Mouse (Mus musculus) natural killer cell, adult 2 months (primary cell): ENCODE data around the gene Btbd3.

Experiments
- DNase-seq, 2 experiments: peaks; one replicate each; pipeline ENCODE4 v3.0.0; 2022; ENCODE audit warnings: low spot score in 2 of 2

Gene Btbd3

DNA sequence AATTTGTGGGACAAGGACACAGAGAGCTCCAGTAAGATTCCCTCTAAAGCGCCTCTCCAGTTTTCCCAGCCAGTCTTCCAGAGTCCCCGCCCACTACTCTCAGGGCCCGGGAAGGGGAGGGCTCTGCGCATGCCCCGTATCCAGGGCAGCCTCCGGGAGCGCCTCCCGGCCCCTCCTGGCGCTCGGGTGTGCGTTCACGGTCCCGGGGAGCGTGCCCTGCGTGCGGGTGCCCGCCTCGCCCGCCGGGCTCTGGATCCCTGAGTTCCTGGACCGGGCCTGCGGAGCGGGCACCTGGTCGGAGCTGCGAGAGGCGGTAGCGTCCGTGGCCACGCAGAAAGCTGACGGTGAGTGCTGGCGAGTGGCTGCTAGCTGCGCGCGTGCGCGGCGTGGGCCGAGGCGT lies at the start of gene Btbd3:
Gene Btbd3 (plus strand): TSS at position 155 of the 400 bp plus-strand sequence.
- DNase-seq: peak; percentile 12 to 14

DNA sequence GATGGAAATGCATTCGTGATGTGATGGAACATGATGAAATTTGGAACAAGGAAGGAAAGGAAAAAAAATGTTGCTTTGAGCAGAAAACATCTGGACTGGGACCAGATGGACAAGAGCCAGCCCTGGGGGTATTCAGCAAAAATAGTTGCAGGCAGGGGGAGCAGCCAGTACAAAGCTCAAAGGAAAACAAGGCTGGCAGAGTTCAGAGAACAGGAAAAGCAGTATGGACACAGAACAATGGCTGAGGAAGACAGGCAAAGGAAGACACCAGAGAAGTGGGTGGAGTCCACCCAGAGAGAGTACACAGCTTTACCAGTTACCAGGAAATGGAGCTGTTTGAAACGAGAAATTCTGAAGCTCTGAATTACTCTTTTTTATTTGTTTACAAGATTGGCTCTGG lies 40.8 kb upstream of the Btbd3 start:
- DNase-seq: no peak

DNA sequence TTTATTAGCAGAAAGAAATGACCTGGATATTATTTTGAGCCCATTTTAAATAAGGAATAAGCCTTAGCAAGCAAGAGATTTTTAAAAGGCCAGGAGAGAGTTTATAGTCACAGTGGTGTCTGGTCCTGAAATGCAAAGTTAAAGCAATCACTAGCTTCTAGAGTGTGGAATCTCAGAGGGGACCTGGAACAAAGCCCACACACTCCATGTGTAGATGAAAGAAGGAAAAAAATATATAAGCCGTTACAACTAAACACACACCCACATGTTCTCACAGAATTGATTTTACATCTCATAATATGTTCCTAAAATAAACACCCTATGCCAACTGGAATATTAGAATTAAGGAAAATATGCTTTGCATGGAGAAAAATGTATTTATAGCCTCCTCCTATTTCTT lies 36.1 kb upstream of the Btbd3 start:
- no peak for DNase-seq

DNA sequence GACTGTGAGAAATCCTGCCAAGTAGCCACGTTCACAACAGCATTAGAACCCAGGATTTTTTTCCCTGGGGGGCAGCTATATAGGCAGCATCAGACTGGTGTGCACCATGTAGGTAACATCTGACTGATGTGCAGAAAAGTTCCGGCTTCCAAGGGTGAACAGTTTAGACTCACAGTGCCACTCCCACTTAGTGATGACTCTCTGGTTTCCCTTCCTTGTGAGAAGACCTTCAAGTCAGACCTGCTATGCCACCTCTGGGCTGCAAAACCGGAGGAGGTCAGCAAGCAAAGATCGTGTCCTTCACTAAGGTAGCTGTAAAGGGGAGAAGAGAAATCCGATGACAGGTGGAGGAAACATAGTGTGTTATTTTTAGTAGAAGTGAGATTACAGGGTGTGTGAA lies 24.1 kb upstream of the Btbd3 start:
- DNase-seq: no peak

DNA sequence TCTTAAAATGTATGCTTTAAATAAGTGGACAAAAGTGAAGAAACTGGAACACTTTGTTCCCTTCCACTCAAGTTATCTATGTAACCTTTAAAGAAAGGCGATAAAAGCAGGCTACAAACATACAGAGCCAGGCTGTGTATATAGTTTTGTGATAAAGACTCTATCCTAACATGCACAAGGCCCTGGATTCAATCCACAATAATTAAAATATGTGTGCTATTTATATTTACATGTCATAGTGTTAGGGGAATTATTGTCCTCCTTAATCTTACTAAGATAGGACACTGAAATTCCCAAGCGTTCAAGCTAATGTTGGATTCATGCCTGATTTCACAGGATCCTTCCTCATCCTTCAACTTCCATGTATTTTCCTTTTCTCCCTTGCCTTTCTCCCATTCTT lies 20.2 kb upstream of the Btbd3 start:
- no peak for DNase-seq

DNA sequence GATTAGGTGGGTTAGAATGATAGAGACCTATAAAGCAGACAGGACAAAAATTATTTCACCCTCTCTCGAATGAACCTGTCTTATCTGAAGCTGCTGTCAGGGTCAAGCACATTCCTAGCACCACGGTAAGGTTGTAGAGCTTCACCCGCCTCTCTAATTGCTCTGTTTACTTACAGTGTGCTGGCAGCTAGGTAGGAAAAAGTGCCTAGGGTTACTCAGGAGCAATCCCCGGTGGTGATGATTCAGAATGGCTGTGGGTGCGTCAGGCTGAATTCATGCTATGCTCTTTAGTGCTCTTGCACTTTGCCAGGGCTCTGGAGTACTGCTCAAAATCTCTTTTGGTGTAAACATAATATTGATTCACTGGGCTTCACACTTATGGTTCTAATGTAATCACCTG lies 13.9 kb upstream of the Btbd3 start:
- no peak for DNase-seq

DNA sequence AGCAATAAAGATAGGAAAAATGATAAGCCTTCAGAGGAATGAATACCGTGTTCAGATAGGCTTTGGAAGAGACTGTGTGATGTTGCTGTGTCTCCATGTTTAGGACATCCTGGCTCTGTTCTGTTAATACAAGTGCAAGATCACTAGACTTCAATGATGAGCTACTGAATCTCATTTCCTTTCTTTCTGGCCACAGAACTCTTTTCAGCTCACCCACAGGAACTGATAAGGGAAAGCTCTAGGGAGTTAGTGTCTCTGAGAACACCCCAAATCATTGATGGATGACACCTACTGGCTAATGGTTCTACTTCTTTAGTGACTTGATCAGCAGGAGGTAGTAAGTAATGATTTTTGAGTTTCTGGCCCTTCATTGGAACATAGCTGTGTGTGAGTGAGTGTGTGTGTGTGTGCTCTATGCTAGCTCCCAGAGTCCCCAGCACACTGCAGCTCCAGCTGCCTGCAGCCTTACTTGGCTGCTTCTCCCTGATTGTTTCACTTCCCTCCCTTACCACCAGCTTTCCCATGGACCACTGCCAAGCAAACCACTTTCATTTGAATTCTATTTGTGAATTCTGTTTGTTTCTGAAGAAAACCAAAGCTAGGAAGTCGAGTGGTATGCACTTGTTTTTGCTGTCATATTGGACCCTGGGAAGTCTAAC lies 10.6 kb upstream of the Btbd3 start:
- no peak for DNase-seq

DNA sequence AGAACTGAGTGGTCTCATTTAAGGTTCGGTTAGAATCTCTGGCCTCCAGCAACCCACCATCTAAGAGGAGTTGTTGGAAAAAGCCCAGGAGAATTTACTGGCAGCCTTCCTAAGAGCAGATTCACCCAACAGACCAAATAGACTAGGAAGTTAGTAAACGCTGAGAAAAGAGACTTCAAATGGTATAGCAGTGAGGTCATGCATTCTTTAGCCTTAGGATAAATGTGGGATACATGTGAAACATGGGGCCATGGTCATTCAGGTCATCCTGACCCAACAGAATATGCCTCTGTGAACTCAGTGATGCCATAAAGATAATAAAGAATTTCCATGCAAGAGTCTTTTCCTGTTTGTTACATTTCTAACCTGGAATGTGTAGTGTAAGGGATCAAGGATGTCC lies 8.4 kb upstream of the Btbd3 start:
- no peak for DNase-seq

DNA sequence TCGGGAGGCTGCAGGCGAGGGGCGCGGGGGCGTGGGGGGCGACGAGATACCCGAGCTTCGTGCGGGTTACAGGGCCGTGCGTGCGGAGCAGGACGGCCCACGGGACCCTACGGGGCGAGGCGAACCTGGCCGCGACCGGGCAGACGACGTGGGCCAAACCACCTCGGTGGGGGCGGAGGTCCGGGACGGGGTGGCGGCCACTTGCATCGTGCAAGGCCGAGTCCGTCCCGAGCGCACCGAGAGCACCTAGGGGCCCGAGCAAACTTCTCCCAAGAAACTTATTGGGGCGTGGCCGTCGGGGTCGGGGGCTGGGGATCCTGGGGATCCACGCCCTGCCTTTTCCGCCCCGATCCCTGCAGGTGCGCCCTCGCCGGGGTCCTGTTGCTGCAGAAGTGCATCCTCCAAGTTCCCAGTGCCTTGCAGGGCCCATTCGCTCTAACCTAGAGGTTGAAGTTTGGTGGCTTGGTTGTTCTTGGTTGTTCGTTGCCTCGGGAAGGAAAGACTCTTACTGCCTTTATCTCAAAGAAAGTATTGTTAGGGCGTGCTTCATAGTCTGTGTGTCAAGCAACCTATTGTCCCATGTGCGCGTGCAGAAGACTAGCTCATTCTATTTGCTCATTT lies 596 bp downstream of the Btbd3 start:
- DNase-seq: no peak

DNA sequence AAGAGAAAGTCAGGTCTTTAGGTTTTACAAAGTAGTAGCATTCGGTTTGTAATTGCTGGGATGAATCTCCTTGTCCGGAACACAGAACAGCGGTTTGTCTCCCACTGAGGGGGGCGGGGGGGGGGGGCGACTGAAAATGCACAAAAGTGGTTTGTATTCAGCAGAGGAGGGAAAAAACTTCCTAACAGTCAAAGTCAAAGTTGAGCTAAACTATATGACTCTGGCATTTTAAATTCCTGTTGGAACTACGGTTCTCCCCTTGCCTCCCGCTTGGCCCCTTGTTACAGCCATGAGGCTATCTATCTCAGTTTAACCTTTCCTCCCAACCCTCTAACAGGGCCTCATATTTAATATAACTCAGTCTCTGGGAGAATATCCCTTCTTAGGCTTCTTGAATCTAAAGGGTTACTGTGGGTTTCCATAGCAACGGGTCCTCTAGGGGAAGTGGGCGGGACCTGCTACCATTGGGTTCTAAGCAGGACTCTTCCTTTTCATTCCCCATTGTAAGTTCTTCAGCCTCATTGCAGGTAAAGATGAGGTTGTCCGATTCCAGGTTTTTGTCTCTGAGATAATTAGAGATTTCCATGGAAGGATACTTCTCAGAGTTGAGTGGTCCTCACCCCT lies 1.4 kb downstream of the Btbd3 start:
- peak; percentile 17 to 46 for DNase-seq

DNA sequence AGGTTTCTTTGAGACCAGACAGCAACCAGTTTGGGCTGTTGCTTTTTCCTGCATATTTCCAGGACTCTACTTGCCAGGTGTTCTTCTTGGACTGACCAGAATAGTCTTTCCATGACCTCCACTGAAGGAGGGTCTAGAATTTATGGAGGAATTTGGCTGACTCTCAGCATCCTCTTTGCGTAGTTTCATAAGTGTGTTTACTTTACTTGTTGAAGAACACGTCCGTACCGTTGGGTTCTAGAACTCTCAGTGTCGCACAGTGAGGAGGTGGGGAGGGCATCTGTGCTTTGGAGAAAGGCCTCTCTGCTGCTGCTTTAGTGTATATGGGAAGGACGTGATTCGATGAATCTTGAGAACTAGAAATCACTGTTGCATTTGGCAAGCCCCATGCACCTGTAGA lies 4.8 kb downstream of the Btbd3 start:
- no peak for DNase-seq

DNA sequence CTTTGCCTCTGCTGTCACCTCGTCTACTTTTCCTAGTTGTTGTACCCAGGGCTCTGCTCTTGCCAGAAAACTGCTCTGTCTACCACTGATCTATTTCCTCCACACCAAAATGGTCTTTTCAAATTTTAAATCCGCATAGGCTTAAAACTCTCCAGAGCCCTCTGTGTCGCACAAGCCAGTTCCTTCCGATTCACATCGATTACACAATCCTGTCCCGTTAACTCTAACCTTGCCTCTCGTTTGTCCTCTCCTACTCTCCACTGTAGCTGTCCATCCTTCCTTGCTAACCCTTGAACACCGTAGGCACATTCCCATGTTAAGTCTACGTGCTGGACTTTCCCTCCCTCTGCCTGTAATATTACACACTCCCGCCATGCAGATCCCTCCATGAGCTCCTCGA lies 6.5 kb downstream of the Btbd3 start:
- DNase-seq: no peak

DNA sequence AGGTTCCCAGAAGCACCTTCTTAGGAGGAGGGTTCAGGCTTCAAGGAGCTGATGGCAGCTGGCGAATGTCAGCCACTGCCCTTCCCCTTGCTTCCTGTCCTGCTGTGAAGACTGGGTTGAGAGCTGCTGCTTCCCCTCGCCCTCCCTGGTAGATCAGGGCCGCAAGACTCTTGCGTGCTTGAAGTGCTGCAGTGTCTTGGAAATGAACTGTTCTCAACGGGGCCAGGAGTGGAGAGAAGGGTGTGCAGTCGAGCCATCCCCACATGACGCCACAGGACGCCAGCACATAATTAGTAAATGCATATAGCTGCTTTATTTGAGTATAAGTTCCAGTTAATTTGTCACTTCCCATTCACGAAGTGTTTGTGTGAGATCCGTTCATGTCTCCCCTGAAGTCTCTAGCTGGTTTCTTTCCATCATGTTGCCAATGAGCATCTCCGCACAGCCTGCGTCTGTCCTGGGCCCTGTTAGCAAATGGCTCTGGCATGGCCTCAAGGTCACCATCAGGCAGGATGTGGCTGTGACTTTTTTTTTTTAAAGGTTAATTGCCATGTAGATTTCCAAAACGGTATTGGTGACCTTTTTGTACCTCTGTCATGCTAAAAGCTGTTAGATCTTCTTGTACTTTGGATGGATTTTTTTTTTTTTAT lies 9.1 kb downstream of the Btbd3 start:
- peak; percentile 13 to 28 for DNase-seq

DNA sequence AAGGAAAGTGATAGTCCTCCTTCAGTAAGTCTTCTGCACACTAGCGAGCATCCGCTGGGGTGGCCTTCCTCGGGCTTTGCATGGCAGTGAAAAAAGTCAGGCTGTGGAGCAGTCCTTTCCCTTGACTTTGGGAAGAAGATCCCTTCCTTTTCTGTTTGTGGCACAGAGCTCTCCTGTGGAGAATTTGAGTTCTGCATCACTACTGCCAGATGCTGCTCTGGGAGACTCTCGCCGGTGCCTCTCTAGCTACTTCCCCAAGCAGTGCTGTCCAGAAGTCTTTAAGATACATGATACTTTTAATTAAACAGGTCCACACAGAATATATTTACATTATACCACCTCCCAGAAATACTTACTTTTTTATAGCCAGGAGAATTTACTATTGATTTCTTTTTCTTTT lies 10.3 kb downstream of the Btbd3 start:
- DNase-seq: no peak

DNA sequence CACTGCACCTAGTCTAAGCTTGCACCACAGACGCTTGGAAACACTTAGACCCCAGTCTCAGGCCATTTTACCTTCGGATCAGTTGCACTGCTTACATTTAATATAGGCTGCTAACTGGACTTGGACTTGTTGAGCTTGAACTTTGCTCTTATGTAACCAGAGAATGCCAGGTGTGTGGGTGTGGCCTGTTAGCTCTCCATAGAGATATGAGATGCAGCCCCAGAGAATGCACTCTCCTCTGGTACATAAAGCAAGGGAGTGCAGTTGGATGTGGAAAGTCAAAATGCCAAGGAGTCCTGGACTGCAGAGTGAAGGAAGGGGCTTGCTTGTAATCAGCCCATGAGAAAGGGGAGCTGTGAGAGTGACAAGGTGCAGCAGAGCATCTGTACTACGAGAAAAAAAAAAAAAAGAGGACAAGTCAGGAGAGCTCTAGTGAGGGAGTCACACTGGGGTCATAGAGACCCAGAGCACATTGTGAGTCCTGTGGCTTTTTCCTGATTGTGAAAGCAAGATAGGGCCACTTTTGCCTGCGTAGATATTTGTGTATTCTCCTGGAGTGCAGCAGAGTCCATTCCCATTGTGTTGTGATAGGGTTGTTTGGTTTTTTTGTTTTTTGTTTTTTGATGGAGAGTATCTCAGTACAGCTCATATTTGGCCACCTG lies 11.6 kb downstream of the Btbd3 start:
- no peak for DNase-seq

DNA sequence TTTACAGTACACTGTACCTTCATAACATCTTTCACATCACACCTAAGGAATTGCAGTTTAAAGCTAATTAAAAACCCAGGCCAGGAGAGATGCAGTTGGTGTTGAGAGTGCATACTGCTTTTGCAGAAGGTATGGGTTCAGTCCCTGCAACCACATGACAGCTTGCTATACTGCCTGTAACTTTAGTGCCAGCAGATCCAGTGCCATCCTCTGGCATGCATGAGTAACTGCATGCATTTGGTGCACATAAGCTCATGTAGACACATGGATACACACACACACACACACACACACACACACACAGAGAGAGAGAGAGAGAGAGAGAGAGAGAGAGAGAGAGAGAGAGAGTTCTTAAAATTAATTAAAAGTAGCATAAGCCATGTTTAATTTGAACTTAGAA lies 13.0 kb downstream of the Btbd3 start:
- DNase-seq: no peak

DNA sequence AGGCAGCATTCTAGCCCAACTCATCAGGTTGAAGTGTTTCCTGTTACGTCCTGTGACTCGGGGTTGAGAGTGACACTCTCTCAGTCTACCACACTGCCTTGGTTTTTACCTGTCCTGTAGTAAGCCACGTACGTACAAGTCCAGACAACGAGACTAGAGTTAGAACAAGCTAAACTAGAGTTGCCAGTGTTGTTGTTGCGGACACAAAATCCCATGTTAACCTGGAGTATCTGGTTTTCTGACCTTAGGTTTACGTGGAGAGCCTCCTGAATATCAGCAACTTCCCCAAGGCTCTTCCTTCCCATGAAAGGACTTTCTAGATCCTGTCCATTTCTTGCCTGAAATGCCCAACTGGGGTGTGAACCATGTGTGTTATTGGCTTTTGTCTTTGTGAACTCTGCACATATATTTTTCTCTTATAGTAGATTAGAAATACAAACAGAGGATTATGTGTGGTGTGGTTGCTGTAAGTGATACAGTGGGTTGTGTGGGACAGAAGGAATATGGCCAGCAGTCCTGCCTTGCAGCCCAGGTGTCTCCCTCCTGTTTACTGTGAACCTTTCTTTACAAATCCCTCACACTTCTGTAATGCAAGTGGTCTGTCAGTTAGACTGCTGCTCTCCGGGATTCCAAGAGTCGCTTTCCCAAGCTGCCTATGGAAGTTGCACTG lies 17.2 kb downstream of the Btbd3 start:
- no peak for DNase-seq

DNA sequence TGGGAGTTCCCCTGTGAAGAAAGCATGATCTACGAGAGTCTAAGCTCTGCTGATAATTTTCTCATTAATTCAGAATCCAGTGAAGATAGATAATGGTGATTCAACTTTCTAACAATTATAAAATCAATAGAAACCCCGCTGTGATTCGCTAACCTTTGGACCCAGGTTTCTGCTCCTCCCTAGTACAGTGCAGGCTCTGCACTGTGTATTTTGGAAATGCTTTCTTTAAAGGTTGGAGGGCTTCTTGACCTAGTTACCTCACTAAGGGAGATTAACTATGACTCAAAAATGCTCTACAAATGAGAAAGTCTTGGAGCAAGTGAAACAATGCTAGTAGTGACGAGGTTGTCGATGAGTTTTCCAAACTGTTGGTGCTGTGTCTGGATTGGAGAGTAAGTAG lies 17.7 kb downstream of the Btbd3 start:
- DNase-seq: no peak

DNA sequence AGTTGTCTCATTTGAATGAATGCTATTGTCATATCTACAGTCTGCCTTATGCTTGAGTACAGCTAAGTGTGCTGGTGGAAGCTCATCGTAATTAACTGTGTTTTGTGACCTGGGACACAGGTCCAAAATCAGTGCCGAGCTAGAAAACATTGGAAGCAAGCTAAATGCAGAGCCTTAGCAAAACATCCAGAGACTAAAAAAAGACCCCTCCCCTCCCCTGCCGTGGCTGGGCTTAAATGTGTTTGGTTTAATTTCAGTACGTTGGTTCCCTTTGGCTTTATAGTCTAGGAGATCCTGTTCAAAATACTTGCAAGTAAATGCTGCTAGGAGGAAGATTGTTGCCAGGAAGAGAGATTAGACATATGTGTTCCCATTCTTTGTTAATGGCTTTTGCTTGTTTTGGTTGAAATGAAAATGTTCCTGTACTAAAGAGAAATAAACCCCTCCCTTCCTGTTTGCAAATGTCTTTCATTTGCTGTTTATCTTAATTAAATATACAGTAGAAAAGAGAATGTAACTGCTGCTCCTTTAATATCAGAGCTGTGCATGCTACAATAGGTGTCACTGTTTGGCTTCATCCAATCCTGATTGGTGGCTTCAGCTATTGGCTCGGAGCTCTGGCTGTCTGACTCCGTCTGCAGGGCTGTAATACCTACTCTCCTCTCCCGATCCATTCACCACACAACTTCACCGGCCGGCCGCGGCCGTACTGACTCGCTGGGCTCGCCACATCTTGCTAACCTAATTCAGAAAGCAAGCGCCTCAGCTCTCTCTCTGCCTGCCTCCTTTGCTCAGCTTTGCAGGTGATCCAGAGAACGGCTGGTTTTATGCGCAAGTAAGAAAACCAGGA lies 21.7 kb downstream of the Btbd3 start:
- DNase-seq: no peak

DNA sequence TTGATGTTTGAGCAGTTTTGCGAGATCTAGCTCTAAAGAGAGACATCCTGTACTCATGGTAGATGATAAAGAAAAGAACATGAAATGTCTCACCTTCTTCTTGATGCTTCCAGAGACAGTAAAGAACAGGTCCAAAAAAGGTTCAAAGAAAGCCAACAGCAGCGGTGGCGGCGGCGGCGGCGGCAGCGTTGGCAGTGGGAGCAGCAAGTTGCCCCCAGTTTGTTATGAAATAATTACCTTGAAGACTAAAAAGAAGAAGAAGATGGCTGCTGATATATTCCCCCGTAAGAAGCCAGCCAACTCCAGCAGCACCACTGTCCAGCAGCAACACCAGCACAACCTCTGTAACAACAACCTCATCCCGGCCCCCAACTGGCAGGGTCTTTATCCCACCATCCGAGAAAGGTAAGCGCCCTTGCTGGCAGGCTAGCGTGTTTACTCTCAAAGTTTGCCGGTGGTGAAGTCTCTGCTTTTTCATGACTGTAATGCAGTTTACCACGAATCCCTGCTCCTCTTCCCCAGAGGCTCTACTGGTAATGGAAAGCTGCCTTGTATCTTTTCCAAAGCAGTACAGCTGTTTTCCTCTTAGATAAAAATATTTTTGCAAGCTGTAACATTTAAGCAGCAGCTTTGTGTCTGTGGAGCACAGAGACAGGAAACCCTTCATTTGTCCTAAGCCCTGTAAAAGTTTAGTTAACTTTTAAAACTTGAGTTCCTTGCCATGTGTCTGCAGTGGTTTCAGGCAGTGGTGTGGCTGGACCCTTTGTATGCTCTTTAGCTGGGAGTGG lies 22.7 kb downstream of the Btbd3 start:
- no peak for DNase-seq
